Mouse (Mus musculus) frontal cortex, adult 2 months (tissue): ENCODE data around the gene Rtp3. TPM values are rescaled to one million over a fixed set of nuclear protein-coding genes. Genes with fewer than 3 reads are reported as not detected.
A peak's percentile ranks its signal among the peaks of the same experiment; 100 is the strongest.

Experiments used
- DNase-seq, 2 experiments: peaks; one replicate each; pipeline ENCODE4 v3.0.0; 2022; ENCODE audit warnings: low spot score in 1 of 2; ENCODE audit errors: extremely low spot score in 1 of 2
- polyA plus RNA-seq: library from polyadenylated mRNA; depleted of rRNA; stranded (reverse); fragments of >200 nt; gene quantifications from 2 replicates; pipeline ENCODE4 v1.2.3, GENCODE M21; 2012; rRNA removed

Rtp3 gene
- 0.50 and 0.71 TPM in 2 replicates for polyA plus RNA-seq

- DNase-seq = no peak
These were observed at the start of gene Rtp3 for GRCm38 (mm10) chr9:110990204-110990603. TSS of gene Rtp3 (minus strand) at chr9:110990583.

DNA sequence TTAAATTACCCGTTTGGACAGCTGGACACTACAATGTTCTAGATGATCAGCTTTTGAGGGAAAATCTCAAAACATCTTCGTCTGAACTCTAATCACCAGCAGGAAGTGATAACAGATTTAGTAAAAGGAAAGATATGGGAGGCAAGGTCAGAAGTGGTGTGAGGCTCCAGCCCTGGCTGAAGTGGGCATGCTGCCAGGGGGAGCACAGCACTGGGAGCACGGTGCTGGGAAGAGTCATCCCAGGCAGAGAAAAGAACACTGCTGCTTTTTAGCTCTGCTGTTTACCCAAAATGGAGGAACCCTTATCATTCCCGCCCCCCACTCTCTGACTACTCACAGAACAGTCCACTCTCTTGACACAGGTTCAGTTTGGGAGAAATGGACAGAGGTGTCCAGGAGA, 49.6 kb upstream of the Rtp3 start:
- DNase-seq = no peak

- DNase-seq = no peak
These were observed 43.3 kb upstream of the Rtp3 start for GRCm38 (mm10) chr9:111033717-111034116.

- no peak for DNase-seq
These were observed 36.4 kb upstream of the Rtp3 start for GRCm38 (mm10) chr9:111026791-111027190.

DNA sequence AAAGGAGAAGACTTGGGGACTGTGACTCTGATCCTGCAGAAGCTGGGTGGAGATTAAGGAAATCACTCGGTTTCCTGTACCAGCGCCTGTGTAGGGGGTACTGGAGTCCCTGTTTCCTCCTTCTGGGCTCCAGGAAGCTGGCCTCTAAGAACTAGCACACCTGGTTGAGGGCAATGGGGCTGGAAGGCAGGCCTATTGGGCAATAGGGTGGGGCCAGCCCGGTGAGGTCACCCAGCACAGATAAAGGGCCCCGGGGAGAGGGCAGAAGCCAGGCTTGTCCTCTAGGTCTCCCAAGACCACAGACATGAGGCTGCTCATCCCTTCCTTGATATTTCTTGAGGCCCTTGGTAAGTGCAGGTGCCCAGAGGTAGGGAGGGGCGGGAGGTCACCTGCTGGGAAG, 28.6 kb upstream of the Rtp3 start, which contains the start of gene Ltf:
TSS of gene Ltf (plus strand) at position 250 of the 400 bp plus-strand sequence.
- DNase-seq = no peak

GRCm38 (mm10) chr9:111015658-111016057, 25.3 kb upstream of the Rtp3 start:
- DNase-seq = no peak

GRCm38 (mm10) chr9:111012041-111012440, 21.7 kb upstream of the Rtp3 start:
- no peak for DNase-seq

- DNase-seq = no peak
These were observed 21.2 kb upstream of the Rtp3 start for GRCm38 (mm10) chr9:111011550-111011949.

DNA sequence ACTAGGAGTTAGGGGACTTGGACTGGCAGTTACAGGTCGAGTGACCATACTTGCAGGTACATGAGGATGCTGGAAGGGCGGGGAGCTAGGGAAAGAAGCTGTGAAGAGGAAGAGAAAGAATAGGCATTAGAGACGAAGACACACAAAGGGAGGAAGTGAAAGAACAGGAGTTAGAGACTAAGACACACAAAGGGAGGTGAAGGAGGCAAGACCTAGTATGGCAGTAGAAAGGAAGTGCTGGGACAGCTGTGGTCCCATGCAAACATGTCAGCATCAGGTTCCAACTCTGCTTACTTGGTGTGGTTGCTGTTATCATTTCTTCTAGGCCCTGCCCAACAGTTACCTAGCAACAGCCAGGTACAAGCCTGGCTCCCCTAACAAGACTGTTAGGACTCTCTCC, 19.4 kb upstream of the Rtp3 start:
- no peak for DNase-seq

- DNase-seq = no peak
These were observed 16.2 kb upstream of the Rtp3 start for GRCm38 (mm10) chr9:111006544-111006943.

GRCm38 (mm10) chr9:111003279-111003678, 12.9 kb upstream of the Rtp3 start:
- no peak for DNase-seq

- no peak for DNase-seq
These were observed 11.2 kb upstream of the Rtp3 start for GRCm38 (mm10) chr9:111001621-111002020.

GRCm38 (mm10) chr9:110999856-111000255, 9.5 kb upstream of the Rtp3 start:
- no peak for DNase-seq

- DNase-seq = no peak
These were observed 8.7 kb upstream of the Rtp3 start for GRCm38 (mm10) chr9:110999056-110999455.

- peak; percentile 35 to 89 for DNase-seq
These were observed 6.9 kb upstream of the Rtp3 start for GRCm38 (mm10) chr9:110997245-110997644.

GRCm38 (mm10) chr9:110994716-110995172, 4.4 kb upstream of the Rtp3 start:
- peak; percentile 62 to 83 for DNase-seq

GRCm38 (mm10) chr9:110993281-110993709, 2.9 kb upstream of the Rtp3 start:
- DNase-seq = no peak

DNA sequence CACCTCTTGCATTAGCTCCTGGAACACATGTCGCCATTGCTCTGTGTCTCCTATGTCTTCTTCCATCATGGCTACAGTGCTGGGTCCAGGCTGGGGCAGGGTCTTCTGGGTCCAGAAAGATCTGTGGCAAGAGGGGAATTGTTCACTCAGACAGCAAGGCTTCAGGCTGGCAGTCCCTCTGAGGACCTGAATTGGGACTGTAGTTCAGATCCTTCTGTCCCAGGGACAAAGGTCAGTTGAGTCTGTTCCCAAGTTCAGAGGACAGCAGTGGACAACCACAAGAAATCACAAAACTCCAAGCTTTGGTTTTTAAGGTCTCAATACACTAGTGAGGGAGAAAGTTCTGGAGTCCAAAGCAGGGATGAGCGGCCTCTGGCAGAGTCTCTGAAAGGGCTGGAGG, 840 bp downstream of the Rtp3 start:
- no peak for DNase-seq

- DNase-seq = no peak
These were observed 1.2 kb downstream of the Rtp3 start for GRCm38 (mm10) chr9:110989141-110989540.

DNA sequence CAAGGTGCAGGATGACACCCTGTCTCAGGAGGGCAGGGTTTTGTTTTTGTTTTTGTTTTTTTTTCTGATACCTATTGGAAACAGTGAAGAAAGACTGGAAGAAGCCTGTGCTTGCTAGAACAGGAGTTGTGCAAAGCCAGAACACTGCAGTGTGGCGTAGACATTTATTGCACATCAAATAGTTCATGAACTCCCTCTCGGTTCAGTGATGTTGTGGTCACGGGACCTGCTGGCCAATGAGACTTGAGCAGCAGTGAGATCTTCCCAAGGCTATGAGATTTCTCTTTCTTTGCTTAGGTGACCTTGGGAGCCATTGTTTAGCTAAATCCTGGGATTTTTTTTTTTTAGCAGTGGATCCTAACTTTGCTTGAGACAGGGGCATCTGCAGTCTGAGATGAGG, 2.3 kb downstream of the Rtp3 start:
- DNase-seq = no peak

- no peak for DNase-seq
These were observed 3.1 kb downstream of the Rtp3 start for GRCm38 (mm10) chr9:110987331-110987730.

- DNase-seq = no peak
These were observed 4.4 kb downstream of the Rtp3 start for GRCm38 (mm10) chr9:110985951-110986350.

DNA sequence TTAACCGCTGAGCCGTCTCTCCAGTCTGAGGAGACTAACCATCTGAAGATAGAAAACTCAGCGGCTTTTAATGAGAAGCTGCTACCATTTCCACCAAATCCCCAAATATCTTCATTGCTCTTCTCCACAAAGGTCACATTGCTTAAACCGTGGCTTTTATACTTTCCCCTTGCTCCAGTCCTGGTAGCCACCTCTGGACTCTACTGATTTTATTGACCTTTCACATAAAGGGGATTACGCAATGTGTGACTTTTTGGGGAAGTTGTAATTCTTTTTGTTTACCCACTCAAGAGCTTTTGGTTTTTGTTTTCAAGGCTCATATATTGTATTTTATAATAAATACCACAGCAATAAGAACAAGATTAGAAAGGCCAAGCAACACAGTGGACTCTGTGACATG, 4.8 kb downstream of the Rtp3 start:
- DNase-seq = no peak
